Mouse (Mus musculus) myocyte (in vitro differentiated cells): ENCODE measurements at regions not wholly inside any gene's neighbourhood (a gene's known extent, or its start where the extent isn't known, plus 50 kb on each side); places are given as distances from the start of the nearest gene placed in this dataset.

Experiments used
- CEBPB ChIP-seq: IDR thresholded peaks from 2 replicates; pipeline ENCODE4 v1.6.1; 2011; ENCODE audit warnings: mild to moderate bottlenecking, moderate library complexity; ENCODE audit not compliant: poor library complexity, insufficient read depth, severe bottlenecking
- MAX ChIP-seq: IDR thresholded peaks from one replicate; pipeline ENCODE4 v1.6.1; 2011; ENCODE audit warnings: low read depth, mild to moderate bottlenecking, control low read depth
- POLR2A ChIP-seq: IDR thresholded peaks from one replicate; pipeline ENCODE4 v1.6.1; 2011; ENCODE audit warnings: low read depth, mild to moderate bottlenecking, control low read depth, moderate library complexity; ENCODE audit not compliant: insufficient read length
- POLR2AphosphoS2 ChIP-seq: IDR thresholded peaks from one replicate; pipeline ENCODE4 v1.6.1; 2011; ENCODE audit warnings: low read depth, control low read depth; ENCODE audit not compliant: insufficient read length
- USF1 ChIP-seq: IDR thresholded peaks from one replicate; pipeline ENCODE4 v1.6.1; 2011; ENCODE audit warnings: low read depth, mild to moderate bottlenecking, control low read depth, moderate library complexity

DNA sequence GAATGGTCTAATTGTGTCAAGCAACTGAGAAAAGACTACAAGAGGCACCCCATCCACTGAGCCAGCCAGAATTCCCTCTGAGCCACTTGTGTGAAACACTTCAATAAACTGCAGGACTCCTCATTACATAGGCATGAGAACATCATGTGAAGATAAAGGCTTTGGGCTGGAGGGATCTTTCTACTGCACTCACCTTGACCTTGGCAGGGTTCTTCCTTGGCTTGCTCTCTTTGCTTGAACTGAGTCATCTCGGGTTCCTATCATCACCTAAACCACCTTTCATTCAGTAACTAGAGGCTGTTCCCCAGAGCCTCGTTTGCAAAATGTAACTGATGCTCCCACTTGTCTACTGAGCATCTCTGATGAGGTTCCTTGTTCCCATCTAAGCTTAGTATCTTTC lies 221.4 kb upstream of the Zfp637 start:
- TF ChIP-seq CEBPB (no peak), MAX (no peak), POLR2A (no peak), POLR2AphosphoS2 (no peak), USF1 (no peak)
